Mouse (Mus musculus) midbrain, postnatal 0 days (tissue): ENCODE measurements at regions not wholly inside any gene's neighbourhood (a gene's known extent, or its start where the extent isn't known, plus 50 kb on each side); places are given as distances from the start of the nearest gene placed in this dataset.

Source experiments
- ATAC-seq: fragments of 200-750 bp; cut with Nextera tagmentation; 2 replicates; pipeline ENCODE4 v1.8.0; 2017; ENCODE audit warnings: moderate number of reproducible peaks, mild to moderate bottlenecking, moderate TSS enrichment, moderate library complexity; ENCODE audit not compliant: low FRiP score
- DNase-seq: peaks from one replicate; pipeline ENCODE4 v3.0.0-alpha.2; 2015; ENCODE audit warnings: low spot score
- H3K27ac ChIP-seq: fragments of 300-500 bp; sonication (generic); 2 replicates; pipeline ENCODE4 v1.5.1; 2014; ENCODE audit warnings: low read depth, mild to moderate bottlenecking, low read length, mixed read lengths
- H3K27me3 ChIP-seq: fragments of 300-500 bp; sonication (generic); 2 replicates; pipeline ENCODE4 v1.6.1; 2014; ENCODE audit warnings: low read length, control low read depth, mixed read lengths; ENCODE audit not compliant: insufficient read depth
- H3K36me3 ChIP-seq: fragments of 300-500 bp; sonication (generic); 2 replicates; pipeline ENCODE4 v1.6.1; 2014; ENCODE audit warnings: low read length, control low read depth, mixed read lengths; ENCODE audit not compliant: insufficient read depth
- H3K4me1 ChIP-seq: fragments of 300-500 bp; sonication (generic); 2 replicates; pipeline ENCODE4 v1.6.1; 2014; ENCODE audit warnings: mild to moderate bottlenecking, control low read depth, antibody characterized with exemption, low read length, mixed read lengths; ENCODE audit not compliant: insufficient read depth
- H3K4me2 ChIP-seq: fragments of 300-500 bp; sonication (generic); 2 replicates; pipeline ENCODE4 v1.6.1; 2014; ENCODE audit warnings: low read depth, mild to moderate bottlenecking, low read length, mixed read lengths; ENCODE audit not compliant: poor library complexity, severe bottlenecking
- H3K4me3 ChIP-seq: fragments of 300-500 bp; sonication (generic); 2 replicates; pipeline ENCODE4 v1.5.1; 2014; ENCODE audit warnings: low read depth, mild to moderate bottlenecking, low read length, moderate library complexity
- H3K9ac ChIP-seq: fragments of 300-500 bp; sonication (generic); replicated peaks from 2 replicates; pipeline ENCODE4 v1.6.1; 2014; ENCODE audit warnings: mild to moderate bottlenecking, low read length, moderate library complexity, mixed read lengths; ENCODE audit not compliant: poor library complexity, severe bottlenecking
- H3K9me3 ChIP-seq: fragments of 300-500 bp; sonication (generic); 2 replicates; pipeline ENCODE4 v1.6.1; 2016; ENCODE audit warnings: low read length, control low read depth
- CTCF ChIP-seq: IDR thresholded peaks from 2 replicates; pipeline ENCODE4 v1.5.1; 2016; ENCODE audit warnings: antibody characterized with exemption, mild to moderate bottlenecking
- WGBS: fragments of 180-500 bp; shearing (Covaris S2); extraction: QIAGEN DNeasy Blood & Tissue Kit; methylation state at CpG from one replicate; pipeline ENCODE4 v1.1.7; 2014; 5-methylcytosine and 5-hydroxymethylcytosine counted together

GRCm38 (mm10) chr4:81996445-81996844, 553.8 kb upstream of the Mpdz start:
- Histone ChIP-seq H3K4me1 (no peaks in the 10 kb centered on the region), H3K9ac (no peak overlapping the region), H3K36me3 (no peaks in the 10 kb centered on the region), H3K27ac (no peak overlapping the region), H3K4me2 (no peak overlapping the region), H3K9me3 (no peaks in the 10 kb centered on the region), H3K27me3 (no peaks in the 10 kb centered on the region), H3K4me3 (no peak overlapping the region)
- TF ChIP-seq CTCF: no peak
- 69% methylated on average over 3 of the region's 3 CpGs for WGBS
- ATAC-seq (no peak), DNase-seq (no peak)

DNA sequence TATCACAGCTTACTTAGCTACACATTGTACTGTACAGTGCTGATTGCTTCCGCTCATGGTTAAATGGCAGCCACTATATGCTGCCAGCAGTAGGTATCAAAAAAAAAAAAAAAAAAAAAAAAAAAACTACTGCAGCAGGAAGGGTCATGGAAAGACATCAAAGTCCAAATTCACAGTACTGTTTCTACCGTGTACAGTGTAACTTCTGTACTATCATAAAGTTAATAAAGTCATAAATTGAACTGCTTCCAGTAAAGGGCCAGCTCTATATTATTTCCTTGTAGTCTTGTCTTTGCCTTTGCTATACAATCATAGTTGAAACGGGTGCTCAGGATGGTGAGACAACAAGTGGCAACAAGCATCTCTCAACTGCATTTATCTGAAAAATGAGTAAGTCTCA, 552.6 kb upstream of the Mpdz start:
- H3K4me3 ChIP-seq: no peak overlapping the region
- H3K36me3 ChIP-seq: no peaks in the 10 kb centered on the region
- no peak overlapping the region for H3K4me2 ChIP-seq
- no peak overlapping the region for H3K9ac ChIP-seq
- no peak overlapping the region for H3K27ac ChIP-seq
- ATAC-seq: no peak
- no peak for TF ChIP-seq CTCF
- no peaks in the 10 kb centered on the region for H3K27me3 ChIP-seq
- H3K9me3 ChIP-seq: no peaks in the 10 kb centered on the region
- no peaks in the 10 kb centered on the region for H3K4me1 ChIP-seq
- no peak for DNase-seq
- WGBS: 98% methylated on average over 3 of the region's 3 CpGs

GRCm38 (mm10) chr4:81988796-81989195, 546.2 kb upstream of the Mpdz start:
- ATAC-seq: no peak

GRCm38 (mm10) chr4:81986616-81987015, 544.0 kb upstream of the Mpdz start:
- no peaks in the 10 kb centered on the region for H3K36me3 ChIP-seq
- H3K27ac ChIP-seq: no peak overlapping the region
- H3K4me1 ChIP-seq: no peaks in the 10 kb centered on the region
- 66% methylated on average over 4 of the region's 4 CpGs for WGBS
- no peak overlapping the region for H3K9ac ChIP-seq
- H3K27me3 ChIP-seq: no peaks in the 10 kb centered on the region
- H3K9me3 ChIP-seq: no peaks in the 10 kb centered on the region
- no peak overlapping the region for H3K4me3 ChIP-seq
- DNase-seq (no peak), ATAC-seq (no peak)
- no peak for TF ChIP-seq CTCF
- H3K4me2 ChIP-seq: no peak overlapping the region

More at GRCm38 (mm10) chr4:81988796-81989195, 546.2 kb upstream of the Mpdz start:
- H3K36me3 ChIP-seq: no peaks in the 10 kb centered on the region
- H3K4me3 ChIP-seq: no peak overlapping the region
- no peak for TF ChIP-seq CTCF
- H3K9ac ChIP-seq: no peak overlapping the region
- no peak for DNase-seq
- no peaks in the 10 kb centered on the region for H3K27me3 ChIP-seq
- WGBS: 73% methylated on average over 2 of the region's 2 CpGs
- H3K9me3 ChIP-seq: no peaks in the 10 kb centered on the region
- no peaks in the 10 kb centered on the region for H3K4me1 ChIP-seq
- no peak overlapping the region for H3K27ac ChIP-seq
- H3K4me2 ChIP-seq: no peak overlapping the region

DNA sequence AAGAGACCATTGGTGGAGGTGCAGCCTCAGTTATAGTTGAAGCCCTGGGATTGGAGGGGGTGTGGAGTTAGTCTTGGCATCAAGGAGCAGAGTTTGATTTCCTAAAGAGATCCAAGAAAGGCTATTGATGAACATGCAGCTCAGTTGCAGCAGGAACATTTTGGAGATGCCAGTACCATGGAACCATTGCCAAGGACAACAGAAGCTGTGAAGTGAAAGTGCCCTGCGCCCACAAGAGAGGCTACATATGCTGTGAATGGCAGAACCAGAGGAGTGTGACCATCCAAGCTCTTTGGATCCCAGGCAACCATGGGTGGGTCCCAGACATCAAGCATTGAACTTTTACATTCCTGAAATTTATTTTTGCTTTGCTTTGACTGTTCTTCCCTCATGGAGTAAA, 539.2 kb upstream of the Mpdz start:
- Histone ChIP-seq H3K4me3 (no peak overlapping the region), H3K27ac (no peak overlapping the region), H3K27me3 (no peaks in the 10 kb centered on the region), H3K4me1 (no peaks in the 10 kb centered on the region), H3K36me3 (no peaks in the 10 kb centered on the region), H3K4me2 (no peak overlapping the region), H3K9ac (no peak overlapping the region), H3K9me3 (no peaks in the 10 kb centered on the region)
- WGBS: 76% methylated on average over 1 of the region's 1 CpGs
- TF ChIP-seq CTCF: no peak
- no peak for ATAC-seq
- DNase-seq: no peak

GRCm38 (mm10) chr4:81970472-81970871, 527.9 kb upstream of the Mpdz start:
- Histone ChIP-seq H3K4me3 (no peak overlapping the region), H3K27ac (no peak overlapping the region), H3K9me3 (no peaks in the 10 kb centered on the region), H3K4me1 (no peaks in the 10 kb centered on the region), H3K27me3 (no peaks in the 10 kb centered on the region), H3K36me3 (no peaks in the 10 kb centered on the region), H3K4me2 (no peak overlapping the region), H3K9ac (no peak overlapping the region)
- DNase-seq: no peak
- WGBS: 61% methylated on average over 10 of the region's 10 CpGs
- no peak for TF ChIP-seq CTCF
- ATAC-seq: no peak
